Mouse (Mus musculus) spleen, adult 2 months (tissue): ENCODE results near the gene H6pd. TPM values are rescaled to one million over a fixed set of nuclear protein-coding genes. Genes with fewer than 3 reads are reported as not detected.

Experiments used
- DNase-seq, 2 experiments: peaks; one replicate each; pipeline versions ENCODE4 v3.0.0 to v3.0.0-alpha.2; 2012 to 2021; ENCODE audit warnings: low spot score in 2 of 2, low read depth in 1 of 2
- H3K27ac ChIP-seq: fragments of 200-500 bp; 2 replicates; pipeline ENCODE4 v1.5.1; 2012; ENCODE audit warnings: low read length, inconsistent platforms; ENCODE audit not compliant: insufficient read depth
- H3K27me3 ChIP-seq: fragments of 200-500 bp; 2 replicates; pipeline ENCODE4 v1.6.1; 2012; ENCODE audit warnings: mild to moderate bottlenecking, moderate library complexity, low read length, inconsistent platforms; ENCODE audit not compliant: control insufficient read depth, insufficient read depth
- H3K36me3 ChIP-seq: fragments of 200-500 bp; 2 replicates; pipeline ENCODE4 v1.6.1; 2012; ENCODE audit warnings: mild to moderate bottlenecking, low read length, inconsistent platforms; ENCODE audit not compliant: control insufficient read depth, insufficient read depth
- H3K4me1 ChIP-seq: fragments of 200-500 bp; 2 replicates; pipeline ENCODE4 v1.6.1; 2011; ENCODE audit warnings: inconsistent platforms; ENCODE audit not compliant: control insufficient read depth, insufficient read depth, insufficient read length
- H3K4me3 ChIP-seq: fragments of 200-500 bp; 2 replicates; pipeline ENCODE4 v1.5.1; 2011; ENCODE audit warnings: mild to moderate bottlenecking, inconsistent platforms; ENCODE audit not compliant: insufficient read depth, insufficient read length; ENCODE audit errors: extremely low read depth
- CTCF ChIP-seq: fragments of 200-500 bp; IDR thresholded peaks from 2 replicates; pipeline ENCODE4 v1.5.1; 2011; ENCODE audit warnings: mild to moderate bottlenecking, inconsistent platforms; ENCODE audit not compliant: insufficient read depth, insufficient read length, insufficient replicate concordance; ENCODE audit errors: extremely low read depth
- POLR2A ChIP-seq: fragments of 200-500 bp; IDR thresholded peaks from 2 replicates; pipeline ENCODE4 v1.6.1; 2011; ENCODE audit warnings: low read depth, low read length, inconsistent platforms
- WGBS: fragments of 180-500 bp; shearing (Covaris S2); methylation state at CpG from one replicate; pipeline ENCODE4 v1.1.7; 2018; 5-methylcytosine and 5-hydroxymethylcytosine counted together
- polyA plus RNA-seq: library from polyadenylated mRNA; depleted of rRNA; stranded (reverse); fragments of >200 nt; gene quantifications from 2 replicates; pipeline ENCODE4 v1.2.3, GENCODE M21; 2012; rRNA removed

Gene H6pd
- polyA plus RNA-seq, result 36.1 and 45.6 TPM in 2 replicates

- H3K4me1 ChIP-seq, result peaks cover 14% of the 10 kb centered on the region; the same call in 1 of the 2 replicates
- 1% methylated on average over 52 of the region's 52 CpGs for WGBS
- peak; percentile 66 to 91 for DNase-seq
Measured at GRCm38 (mm10) chr4:150008853-150009586, at the start of gene H6pd. H6pd (minus strand) TSS chr4:150009023.

GRCm38 (mm10) chr4:150057722-150058121 lies 48.9 kb upstream of the H6pd start:
- Histone ChIP-seq H3K27me3 (no peaks in the 10 kb centered on the region), H3K36me3 (no peaks in the 10 kb centered on the region), H3K27ac (no peak overlapping the region), H3K4me3 (no peak overlapping the region), H3K4me1 (peaks cover 16% of the 10 kb centered on the region; the same call in 1 of the 2 replicates)
- DNase-seq, result no peak
- TF ChIP-seq CTCF (no peak), POLR2A (no peak)
- 94% methylated on average over 12 of the region's 12 CpGs for WGBS

More at GRCm38 (mm10) chr4:150008853-150009586, at the start of gene H6pd:
- Histone ChIP-seq H3K36me3 (no peaks in the 10 kb centered on the region), H3K4me3 (peak within 1 kb of the TSS; percentile 70), H3K27me3 (no peaks in the 10 kb centered on the region), H3K27ac (peak within 1 kb of the TSS; percentile 89)
- TF ChIP-seq POLR2A (peak; percentile 85), CTCF (no peak)

GRCm38 (mm10) chr4:150056171-150056570 lies 47.3 kb upstream of the H6pd start:
- DNase-seq, result no peak
- no peak overlapping the region for H3K4me3 ChIP-seq
- WGBS, result 57% methylated on average over 7 of the region's 7 CpGs
- no peak for TF ChIP-seq POLR2A
- TF ChIP-seq CTCF, result no peak
- H3K4me1 ChIP-seq, result peaks cover 12% of the 10 kb centered on the region; the same call in 1 of the 2 replicates
- no peak overlapping the region for H3K27ac ChIP-seq
- H3K36me3 ChIP-seq, result no peaks in the 10 kb centered on the region
- no peaks in the 10 kb centered on the region for H3K27me3 ChIP-seq

- H3K4me3 ChIP-seq, result no peak overlapping the region
- no peak for DNase-seq
- peaks cover 9% of the 10 kb centered on the region; the same call in 1 of the 2 replicates for H3K4me1 ChIP-seq
- peaks cover 8% of the 10 kb centered on the region for H3K27me3 ChIP-seq
- H3K27ac ChIP-seq, result no peak overlapping the region
- 83% methylated on average over 3 of the region's 3 CpGs for WGBS
- no peaks in the 10 kb centered on the region for H3K36me3 ChIP-seq
- TF ChIP-seq CTCF (no peak), POLR2A (no peak)
Measured at GRCm38 (mm10) chr4:150052380-150052779, 43.6 kb upstream of the H6pd start.

GRCm38 (mm10) chr4:150051514-150051913 lies 42.7 kb upstream of the H6pd start:
- TF ChIP-seq CTCF, result no peak
- no peak for TF ChIP-seq POLR2A
- Histone ChIP-seq H3K4me3 (no peak overlapping the region), H3K4me1 (peaks cover 9% of the 10 kb centered on the region; the same call in 1 of the 2 replicates), H3K27ac (no peak overlapping the region), H3K27me3 (peaks cover 9% of the 10 kb centered on the region), H3K36me3 (no peaks in the 10 kb centered on the region)
- no peak for DNase-seq
- WGBS, result 91% methylated on average over 8 of the region's 8 CpGs

GRCm38 (mm10) chr4:150049564-150050226 lies 40.9 kb upstream of the H6pd start:
- Histone ChIP-seq H3K4me3 (no peak overlapping the region), H3K4me1 (peaks cover 9% of the 10 kb centered on the region; the same call in 1 of the 2 replicates), H3K27ac (no peak overlapping the region), H3K27me3 (peaks cover 9% of the 10 kb centered on the region), H3K36me3 (no peaks in the 10 kb centered on the region)
- 36% methylated on average over 13 of the region's 13 CpGs for WGBS
- TF ChIP-seq POLR2A (no peak), CTCF (no peak)
- DNase-seq, result no peak

GRCm38 (mm10) chr4:150049157-150049513 lies 40.3 kb upstream of the H6pd start:
- H3K36me3 ChIP-seq, result no peaks in the 10 kb centered on the region
- H3K27me3 ChIP-seq, result peaks cover 9% of the 10 kb centered on the region
- no peak for TF ChIP-seq CTCF
- no peak for TF ChIP-seq POLR2A
- no peak for DNase-seq
- H3K27ac ChIP-seq, result no peak overlapping the region
- H3K4me1 ChIP-seq, result peaks cover 9% of the 10 kb centered on the region; the same call in 1 of the 2 replicates
- 33% methylated on average over 15 of the region's 15 CpGs for WGBS
- peak overlapping the region; percentile 50; the same call in 1 of the 2 replicates for H3K4me3 ChIP-seq
